Mouse (Mus musculus) bone marrow macrophage, adult 2 months (primary cell): ENCODE measurements around the gene Faf1.

Experiments
- CTCF ChIP-seq: IDR thresholded peaks from 2 replicates; pipeline ENCODE4 v1.5.1; 2012; ENCODE audit warnings: low read depth, mild to moderate bottlenecking, low read length, moderate library complexity
- POLR2A ChIP-seq: IDR thresholded peaks from 2 replicates; pipeline ENCODE4 v1.6.1; 2012; ENCODE audit warnings: mild to moderate bottlenecking, low read depth, low read length, borderline replicate concordance

GRCm38 (mm10) chr4:109630215-109630614 is 46.2 kb upstream of the Faf1 start:
- TF ChIP-seq POLR2A (no peak), CTCF (no peak)
